Mouse (Mus musculus) cerebellum, adult 18-20 months (tissue): ENCODE results near the gene Alyref.
"Not testable (repeated sequence)": the region's sequence is repeated elsewhere in the genome, so short reads cannot be mapped to it uniquely, and the experiment has no call there.

Source experiments
- DNase-seq, 2 experiments: peaks; one replicate each; pipeline ENCODE4 v3.0.0; 2021

Gene Alyref

DNA sequence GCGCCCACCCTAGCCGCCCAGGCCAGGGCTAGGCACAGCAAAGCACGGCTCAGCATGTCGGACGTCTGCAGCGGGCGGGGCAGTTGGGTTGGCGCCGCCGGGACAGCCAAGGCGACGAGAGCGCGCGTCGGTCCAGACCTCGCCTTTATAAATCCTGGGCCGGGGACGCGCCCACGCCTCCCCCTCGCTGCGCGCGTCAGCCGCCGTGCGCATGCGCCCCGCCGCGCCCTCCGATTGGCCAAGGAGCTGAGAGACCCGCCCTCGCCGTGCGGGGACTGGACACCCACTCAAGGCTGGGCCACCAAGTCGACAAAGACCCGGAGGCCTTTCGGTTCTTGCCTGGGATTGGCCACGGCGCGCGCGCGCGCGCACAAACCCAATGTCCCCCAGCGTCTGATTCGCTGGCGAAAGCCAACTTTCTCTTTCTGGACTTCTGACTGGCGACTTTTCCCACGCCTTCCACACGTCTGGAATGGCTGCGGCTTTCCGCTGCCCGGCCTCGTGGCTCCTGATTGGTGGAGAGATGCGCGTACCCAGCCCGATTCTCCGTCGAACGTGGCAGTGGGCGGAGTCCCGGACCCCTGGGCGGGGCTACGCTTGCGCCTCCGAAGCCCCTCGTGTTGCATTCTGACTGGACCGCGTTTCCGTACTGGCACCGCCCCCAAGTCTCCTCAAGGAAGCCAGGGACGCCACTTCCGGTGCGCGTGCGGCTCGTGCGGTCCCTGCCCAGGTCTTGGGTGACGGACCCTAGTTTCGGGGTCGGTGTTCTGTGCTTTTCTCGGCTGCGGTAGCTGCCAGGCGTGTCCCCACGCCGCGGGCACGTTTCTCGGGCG is 25.2 kb downstream of the Alyref start, which contains the start of gene P4hb:
TSS of gene P4hb (minus strand) at position 502 of the 833 bp plus-strand sequence.
- DNase-seq: peak; percentile 100

DNA sequence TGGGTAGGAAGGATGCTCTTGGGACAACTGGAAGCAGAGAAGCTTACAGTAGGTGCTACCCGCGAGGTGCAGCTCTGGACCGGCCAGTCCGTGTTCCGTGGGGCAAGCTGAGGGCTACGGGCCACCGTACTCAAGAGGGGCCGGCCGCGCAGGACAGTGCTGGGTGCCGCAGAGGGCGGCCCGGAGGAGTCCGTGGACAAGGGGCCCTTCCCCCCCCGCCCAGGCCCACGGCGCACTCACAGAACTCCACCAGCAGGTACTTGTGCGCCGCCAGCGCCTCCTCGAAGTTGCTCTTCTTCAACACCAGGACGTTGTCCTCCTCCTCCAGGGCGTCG is 25.8 kb downstream of the Alyref start:
- no peak for DNase-seq

DNA sequence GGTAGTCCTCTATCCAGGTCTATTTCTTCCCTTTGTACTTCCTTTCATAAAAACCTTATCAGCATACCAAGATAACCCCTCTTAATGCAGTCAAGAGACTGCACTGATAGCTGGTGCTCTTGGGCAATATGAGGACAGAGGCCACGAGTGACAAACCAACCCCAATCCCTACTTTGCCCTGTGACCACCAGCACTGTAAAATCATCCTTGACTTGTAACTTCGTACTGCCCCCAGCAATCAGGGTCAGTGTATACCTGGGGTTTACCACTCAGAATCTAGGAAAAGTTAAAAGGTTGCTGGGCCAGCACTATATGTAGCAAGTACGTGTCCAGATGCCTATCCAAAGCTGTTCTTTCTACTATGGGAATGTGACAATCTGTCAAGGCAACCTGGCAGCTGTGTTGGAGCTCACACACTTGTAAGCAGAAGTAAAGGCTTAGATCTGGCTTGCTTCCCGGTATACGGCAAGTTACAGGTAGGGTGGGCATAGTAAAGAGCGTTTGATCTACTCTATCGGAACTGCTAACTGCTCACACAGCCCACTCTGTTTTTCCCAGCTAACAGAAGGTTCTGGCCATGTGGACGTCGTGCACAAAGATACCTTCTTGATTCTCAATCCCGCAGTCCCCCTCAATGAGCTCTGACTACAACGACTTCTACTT is 26.3 kb downstream of the Alyref start:
- peak in 1 of 2 experiments; percentile 18 for DNase-seq

DNA sequence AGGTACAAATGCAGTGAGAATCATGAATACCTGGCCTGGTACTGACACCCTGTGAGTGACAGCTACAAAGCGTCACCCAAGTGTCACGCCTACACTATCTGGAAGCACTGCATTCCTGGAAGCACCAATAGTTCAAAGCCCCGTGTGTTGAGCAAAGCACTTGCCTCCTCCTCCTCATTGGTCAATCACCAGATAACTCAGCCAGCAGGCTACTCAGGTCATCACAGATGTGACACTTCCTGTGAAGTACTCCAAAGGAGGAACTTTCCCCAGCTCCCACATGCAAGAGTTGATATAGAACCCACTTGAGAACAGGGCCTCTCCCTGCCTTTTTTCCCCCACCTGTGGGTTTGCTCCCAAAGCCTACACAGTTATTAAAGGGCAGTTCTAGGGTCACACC is 27.0 kb downstream of the Alyref start:
- DNase-seq: no peak

DNA sequence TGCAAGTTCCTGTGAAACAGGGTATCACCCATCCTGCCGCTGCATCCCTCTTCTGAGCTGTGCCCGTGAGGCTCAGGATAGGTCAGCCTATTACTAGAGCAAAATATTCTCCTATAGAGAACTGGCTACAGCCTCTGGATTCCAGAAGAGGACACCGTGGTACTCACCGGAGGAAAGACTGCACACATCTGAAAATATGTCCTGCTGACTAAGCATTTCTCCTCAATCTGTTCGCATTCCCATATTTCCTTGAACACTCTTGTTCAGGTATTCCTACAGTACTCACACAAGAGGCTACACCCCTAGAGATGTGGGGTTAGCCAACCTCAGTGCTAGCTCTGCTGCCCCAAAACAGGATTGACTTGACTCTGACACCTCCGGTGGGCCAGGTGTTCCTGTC is 29.8 kb downstream of the Alyref start:
- DNase-seq: no peak

DNA sequence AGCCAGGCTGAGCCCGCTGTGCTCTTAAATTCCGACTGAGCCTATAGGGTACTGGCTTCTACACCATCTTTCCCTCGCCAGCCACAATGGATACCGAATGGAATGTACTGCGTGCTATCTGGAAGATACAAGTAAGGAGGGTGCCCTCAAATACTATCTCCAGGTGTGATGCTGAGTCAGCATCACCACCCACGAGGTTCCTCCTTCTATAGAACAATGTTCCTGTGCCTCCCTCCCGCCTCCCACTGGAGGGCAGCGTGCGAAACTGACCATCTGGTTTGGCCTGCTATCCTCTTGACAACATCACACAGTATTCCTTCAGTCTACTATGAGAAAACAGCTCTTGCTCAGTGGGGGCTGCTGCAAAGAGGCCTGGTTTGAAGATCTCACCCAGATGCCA is 33.1 kb downstream of the Alyref start:
- no peak for DNase-seq

DNA sequence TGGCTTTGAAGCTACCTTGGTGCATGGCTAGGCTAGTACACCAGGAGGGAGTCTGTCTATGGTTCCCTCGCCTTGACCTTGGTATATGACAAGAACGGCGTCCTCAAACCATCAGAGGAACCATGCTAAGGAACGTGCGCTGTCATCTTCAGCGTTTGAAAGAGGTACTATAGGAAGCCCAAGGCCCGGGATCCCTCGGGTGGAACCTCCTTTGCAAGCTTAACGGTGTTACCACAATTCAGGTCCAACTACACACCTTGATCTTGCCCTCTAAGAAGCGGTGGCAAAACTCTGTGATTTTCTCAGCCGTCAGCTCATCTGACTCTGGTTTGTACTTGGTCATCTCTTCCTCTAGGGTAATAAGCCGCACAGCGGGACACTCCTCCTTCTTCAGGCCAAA is 35.2 kb downstream of the Alyref start:
- no peak for DNase-seq

DNA sequence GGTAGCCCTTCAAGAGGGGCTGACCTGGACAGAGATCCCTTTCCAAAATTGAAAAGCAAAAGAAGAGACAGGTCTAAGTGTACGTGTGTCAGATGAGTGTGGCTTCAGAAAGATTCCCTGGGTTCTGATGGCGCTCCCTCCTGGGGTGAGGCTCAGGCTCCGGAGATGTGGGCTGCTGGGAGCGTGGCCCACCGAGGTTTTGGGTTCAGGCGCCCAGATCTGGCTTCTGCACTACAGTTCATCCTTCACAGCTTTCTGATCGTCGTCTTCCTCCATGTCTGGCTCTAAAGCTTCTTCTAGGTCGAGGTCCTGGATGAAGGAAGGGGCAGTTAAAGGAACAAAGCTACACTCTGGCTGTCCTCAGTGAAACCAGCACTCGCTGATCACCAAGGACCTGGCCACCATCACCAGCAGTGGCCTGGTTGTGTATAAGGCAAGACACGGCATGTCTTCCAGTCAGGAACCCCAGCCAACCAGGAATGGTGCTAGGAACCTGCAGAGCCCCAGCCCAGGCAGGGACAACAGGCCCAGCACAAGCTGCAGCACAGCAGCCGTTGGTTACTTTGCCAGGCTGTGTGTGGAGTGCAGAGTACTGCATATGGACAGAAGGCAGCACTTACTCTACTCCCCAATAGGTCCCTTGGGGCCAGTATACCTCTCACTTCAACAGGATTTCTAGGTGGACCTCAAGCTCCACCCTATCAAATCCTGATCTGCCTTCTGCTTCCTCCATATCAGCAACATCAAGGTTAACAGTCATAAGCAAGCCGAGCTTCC is 37.0 kb downstream of the Alyref start:
- DNase-seq: no peak

DNA sequence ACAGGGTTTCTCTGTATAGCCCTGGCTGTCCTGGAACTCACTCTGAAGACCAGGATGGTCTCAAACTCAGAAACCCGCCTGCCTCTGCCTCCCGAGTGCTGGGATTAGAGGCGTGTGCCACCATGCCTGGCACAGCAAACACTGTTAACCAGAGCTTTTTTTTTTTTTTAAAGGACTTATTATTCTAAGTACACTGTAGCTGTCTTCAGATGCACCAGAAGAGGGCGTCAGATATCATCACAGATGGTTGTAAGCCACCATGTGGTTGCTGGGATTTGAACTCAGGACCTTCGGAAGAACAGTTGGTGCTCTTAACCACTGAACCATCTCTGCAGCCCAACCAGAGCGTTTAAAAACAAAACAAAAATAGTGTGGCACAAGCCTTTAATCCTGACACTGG is 39.3 kb downstream of the Alyref start:
- DNase-seq: not testable (repeated sequence)

DNA sequence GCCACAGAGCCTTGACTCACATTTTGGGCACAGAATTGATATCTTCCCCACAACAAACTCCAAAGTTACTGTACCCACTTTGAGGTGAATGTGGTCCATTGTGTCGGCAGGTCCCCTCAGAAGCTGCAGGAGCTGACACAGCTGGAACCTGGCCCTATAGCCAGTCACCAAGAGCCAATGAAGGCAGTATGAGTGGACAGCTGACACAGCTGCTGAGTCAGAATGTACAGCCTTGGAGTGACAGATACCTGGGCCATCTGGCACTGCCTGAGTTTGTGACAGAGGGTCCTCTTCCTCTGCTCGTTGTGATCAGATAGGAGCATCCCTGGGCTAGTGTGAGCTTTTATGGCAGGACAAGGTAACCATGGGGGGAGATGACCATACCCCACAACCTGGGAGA is 42.9 kb downstream of the Alyref start:
- no peak for DNase-seq

DNA sequence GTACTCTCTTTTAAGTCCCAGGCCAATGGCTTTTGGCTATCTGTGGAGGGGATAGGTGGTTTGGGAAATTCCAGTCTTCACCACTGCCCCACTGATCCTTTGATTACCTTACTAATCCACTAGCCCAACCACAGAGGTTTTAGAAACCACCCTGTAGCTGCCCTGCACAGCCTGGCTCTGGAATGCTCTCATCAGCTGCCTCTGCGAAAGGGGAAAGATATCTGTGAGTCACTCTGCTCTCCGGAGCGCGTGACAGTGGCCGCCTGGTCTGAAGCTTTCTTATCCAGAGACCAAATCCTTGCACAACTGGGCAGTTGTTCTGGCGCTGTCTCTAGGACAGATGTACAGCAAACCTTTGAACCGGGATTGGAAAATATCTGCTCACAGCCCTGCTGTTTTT is 43.3 kb downstream of the Alyref start:
- DNase-seq: no peak

DNA sequence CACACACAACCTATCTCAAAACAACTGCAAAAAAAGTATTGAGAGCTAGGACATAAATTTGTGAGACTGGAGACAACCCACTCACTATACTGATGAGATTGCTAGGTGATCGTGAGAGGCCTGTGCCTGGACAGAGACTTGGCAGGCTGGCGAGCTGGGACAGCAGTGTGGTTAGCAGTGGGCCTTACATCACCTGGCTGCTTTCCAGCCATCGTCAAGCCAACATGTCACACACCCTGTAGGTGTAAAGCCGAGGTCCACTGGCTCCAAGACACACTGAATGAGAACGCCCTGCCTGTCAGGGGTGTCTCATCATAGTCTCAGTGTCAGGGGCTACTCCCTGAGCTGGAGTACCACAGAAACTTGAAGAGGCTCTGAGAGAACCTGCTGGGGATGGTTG is 45.4 kb downstream of the Alyref start:
- DNase-seq: no peak

DNA sequence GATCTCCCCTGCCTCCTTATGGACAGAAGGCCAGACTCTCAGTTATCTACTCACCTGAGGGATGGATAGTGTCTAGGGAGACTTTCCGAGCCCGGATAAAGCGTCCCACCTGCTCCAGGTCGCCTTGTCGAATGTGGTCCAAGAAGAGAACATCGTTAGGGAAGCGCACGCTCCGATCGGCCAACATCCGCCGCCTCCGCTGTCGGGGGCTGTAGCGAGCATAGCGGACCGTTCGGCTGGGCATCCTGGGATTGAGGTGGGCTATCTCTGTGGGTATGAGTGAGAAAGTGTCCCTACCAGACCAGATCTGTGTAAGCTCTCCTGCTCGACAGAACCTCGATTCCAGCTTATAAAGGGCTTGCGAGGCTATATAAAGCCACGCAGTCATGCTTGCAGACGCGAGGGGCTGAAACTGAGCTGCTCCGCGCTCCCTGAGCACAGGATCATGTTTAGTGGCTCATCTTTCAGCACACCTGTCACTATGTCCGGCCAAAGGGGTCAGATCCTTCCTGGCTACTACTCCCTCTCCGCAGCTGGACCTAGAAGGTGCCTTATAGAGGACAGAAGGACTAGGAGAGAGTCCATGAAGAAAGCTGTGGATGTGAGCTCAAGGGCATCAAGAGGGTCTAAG is 47.2 kb downstream of the Alyref start, which contains the start of gene Ppp1r27:
TSS of gene Ppp1r27 (minus strand) at position 323 of the 631 bp plus-strand sequence.
- no peak for DNase-seq

DNA sequence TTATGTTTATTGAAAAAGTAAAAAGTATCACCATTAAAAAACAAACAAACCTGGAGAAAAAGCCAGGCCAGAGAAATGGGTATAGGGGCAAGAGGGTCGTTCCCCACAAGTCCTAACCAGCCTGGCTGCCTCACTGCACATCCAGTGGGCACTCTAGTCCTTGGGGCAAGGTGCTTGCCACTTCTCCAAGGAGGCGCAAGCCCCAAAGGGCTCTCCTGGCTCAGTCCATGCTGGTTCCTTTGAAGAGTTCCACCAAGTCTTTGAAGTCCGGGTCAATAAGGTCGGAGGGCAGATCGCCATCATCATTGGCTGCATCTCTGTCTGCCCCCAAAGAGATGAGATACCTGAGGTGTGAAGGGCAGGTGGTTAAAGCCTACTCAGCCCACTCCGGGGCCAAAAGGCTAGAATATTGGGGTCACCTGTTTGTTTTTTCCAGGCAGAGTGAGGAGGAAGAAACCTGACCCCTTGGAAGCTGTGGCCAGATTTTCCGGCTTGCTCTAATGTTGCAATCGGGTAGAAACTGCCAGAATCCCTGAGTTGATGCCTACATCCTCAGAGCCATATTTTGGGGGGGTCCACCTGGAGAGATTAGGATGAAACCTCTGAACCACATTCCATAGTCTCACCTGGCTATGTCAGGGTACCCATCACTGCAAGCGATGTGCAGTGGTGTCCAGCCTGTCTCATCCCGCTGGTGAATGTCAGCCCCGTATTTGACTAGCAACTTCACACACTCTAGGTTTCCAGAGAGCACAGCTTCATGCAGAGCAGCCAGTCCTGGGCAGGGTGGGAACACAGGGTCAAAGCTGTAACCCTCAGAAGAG is 48.0 kb downstream of the Alyref start:
- DNase-seq: no peak

DNA sequence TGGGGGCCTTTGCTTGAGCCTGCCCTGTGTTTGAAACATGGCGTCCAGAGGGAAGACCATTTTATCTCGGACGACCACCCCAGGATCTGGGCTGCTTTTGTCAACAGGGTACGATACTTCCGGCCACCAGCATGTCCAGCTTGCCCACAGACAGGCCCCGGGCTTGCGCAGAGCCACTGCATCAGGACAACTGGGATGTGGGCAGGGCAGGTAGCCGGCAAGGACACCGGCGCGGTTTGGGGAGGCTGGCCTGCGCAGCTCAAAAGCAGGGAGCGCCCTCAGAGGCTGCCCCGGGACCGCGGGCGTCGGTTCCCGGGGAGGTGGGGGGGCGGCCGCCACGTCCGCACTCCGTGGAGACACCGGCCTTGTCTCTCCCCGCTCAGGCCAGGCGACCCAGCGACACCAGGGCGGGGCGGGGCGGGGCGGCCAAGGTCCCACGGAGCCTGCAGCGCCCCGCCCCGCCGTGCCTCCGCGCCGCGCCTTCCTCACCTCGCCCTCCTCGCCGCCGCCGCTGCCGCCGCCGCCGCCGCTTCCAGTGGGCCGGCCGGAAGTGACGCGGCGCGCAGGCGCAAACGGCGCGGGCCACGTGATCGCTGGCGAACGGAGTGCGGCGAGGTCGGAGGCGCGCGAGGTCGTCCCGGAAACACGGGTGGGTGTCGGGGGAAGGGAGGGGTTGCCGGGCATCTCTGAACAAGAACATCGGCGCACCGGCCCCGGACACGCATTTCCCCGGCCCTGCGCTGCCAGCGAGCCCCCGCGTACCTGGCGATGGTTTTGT is 48.8 kb downstream of the Alyref start, which contains the start of gene Mcrip1:
TSS of gene Mcrip1 (minus strand) at position 560 of the 778 bp plus-strand sequence.
- DNase-seq: peak; percentile 94 to 97

DNA sequence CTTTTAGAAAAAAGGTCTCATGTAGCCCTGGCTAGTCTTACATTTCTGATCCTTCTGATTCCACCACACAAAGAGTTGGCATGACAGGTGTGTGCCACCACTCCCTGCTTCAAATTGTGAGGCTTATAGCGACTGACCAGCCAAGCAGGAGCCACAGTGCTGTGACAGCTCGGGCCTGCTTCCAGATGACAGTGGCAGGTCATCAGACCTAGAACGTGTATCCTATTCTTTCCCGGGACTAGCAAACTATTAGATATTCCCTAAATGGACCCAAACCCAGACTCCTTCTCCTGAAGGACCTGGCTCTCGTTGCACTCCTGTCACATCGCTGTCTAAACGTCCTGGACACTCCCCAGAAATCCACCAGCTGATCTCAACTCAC is 49.4 kb downstream of the Alyref start:
- DNase-seq: no peak

DNA sequence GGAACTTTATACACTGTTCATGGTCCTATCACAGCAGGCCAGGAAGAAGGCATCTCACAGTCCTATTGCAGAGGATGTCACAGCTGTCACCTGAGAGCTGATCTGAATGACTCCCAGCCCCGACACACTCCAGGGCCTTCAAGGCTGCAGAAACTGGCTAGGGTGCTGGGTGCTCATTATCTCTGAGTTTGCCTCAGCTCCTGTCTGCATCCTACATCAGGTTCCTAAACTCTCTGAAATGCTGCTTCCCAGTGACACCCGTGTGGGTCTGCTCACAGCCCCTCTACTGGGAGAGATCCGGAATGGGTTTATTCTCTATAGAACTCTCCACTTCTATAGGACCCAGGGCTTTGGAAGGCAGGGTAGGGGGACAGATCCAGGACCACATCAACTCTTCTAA is 50.0 kb downstream of the Alyref start:
- DNase-seq: no peak

DNA sequence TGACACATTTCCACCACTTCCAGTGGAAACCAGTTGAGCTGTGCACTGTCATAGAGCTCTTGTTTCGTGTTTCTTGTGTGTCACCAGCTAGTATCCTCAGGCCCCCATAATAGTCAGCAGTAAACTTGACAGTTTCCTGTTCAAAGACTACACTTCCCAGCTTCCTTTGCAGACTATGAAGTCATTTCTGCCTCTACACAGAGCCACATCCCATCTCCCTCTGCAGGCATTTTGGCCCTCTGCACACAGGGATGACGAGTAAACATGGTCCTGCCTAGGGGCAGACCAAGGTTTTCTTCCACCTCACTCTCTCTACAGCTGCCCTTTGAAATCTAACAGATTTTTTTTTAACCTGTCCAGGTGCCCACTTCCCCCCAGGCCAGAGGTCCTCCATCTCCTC is 50.7 kb downstream of the Alyref start:
- DNase-seq: no peak

DNA sequence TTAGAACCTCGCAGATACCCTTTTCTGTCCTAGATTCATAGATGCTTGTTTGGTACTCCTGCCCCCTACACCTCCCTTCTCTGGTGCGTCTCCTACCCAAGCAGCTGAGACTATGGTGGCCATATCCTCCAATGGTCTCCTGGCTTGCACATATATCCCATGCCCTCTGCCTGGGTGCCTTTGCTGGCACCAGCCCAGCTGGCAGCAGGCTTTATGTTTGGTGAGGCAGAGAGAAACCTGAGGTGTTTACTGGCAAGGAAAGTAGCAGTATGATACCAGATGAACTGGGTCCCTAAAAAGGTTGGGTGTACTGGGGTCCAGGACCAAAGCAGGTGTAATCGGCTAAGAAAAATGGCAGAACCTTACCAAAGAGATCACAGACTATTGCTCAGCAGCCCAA is 52.2 kb downstream of the Alyref start:
- DNase-seq: no peak

DNA sequence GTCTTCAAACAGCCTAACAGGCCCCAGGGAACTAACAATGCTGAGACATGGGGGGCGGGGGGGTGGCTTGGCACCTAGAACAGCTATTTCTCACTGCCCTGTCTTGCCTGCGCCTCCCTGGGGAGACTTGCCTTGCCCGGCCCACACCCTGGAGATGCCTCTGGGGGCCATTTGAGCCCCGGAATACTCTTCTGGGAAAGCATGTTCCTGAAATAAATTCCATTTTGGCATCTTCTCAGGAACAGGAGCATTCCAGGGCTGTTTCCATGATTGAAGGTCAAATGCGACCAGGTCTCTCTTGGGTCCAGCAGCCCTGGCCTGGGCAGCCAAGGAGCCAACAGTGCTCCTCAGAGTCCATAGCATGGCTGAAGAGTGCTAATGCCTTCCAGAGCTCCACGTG is 55.8 kb downstream of the Alyref start:
- DNase-seq: no peak
